Mouse (Mus musculus) kidney, postnatal 0 days (tissue): ENCODE measurements at regions not wholly inside any gene's neighbourhood (a gene's known extent, or its start where the extent isn't known, plus 50 kb on each side); places are given as distances from the start of the nearest gene placed in this dataset.
A peak's percentile ranks its signal among the peaks of the same experiment; 100 is the strongest.

Experiments used
- ATAC-seq: fragments of 200-750 bp; cut with Nextera tagmentation; replicated peaks from 2 replicates; pipeline ENCODE4 v1.8.0; 2017; ENCODE audit warnings: low read depth, moderate number of reproducible peaks, moderate TSS enrichment, moderate library complexity; ENCODE audit not compliant: low FRiP score
- DNase-seq: peaks from one replicate; pipeline ENCODE4 v3.0.0-alpha.2; 2016; ENCODE audit warnings: low spot score
- H3K27ac ChIP-seq: fragments of 300-500 bp; sonication (generic); 2 replicates; pipeline ENCODE4 v1.5.1; 2014; ENCODE audit warnings: mild to moderate bottlenecking
- H3K27me3 ChIP-seq: fragments of 300-500 bp; sonication (generic); 2 replicates; pipeline ENCODE4 v1.6.1; 2014; ENCODE audit warnings: low read length, mixed read lengths; ENCODE audit not compliant: insufficient read depth
- H3K36me3 ChIP-seq: fragments of 300-500 bp; sonication (generic); 2 replicates; pipeline ENCODE4 v1.6.1; 2014; ENCODE audit warnings: low read length, mixed read lengths; ENCODE audit not compliant: insufficient read depth
- H3K4me1 ChIP-seq: fragments of 300-500 bp; sonication (generic); replicated peaks from 2 replicates; pipeline ENCODE4 v1.6.1; 2014; ENCODE audit warnings: antibody characterized with exemption, low read length, mixed read lengths; ENCODE audit not compliant: insufficient read depth
- H3K4me2 ChIP-seq: fragments of 300-500 bp; sonication (generic); 2 replicates; pipeline ENCODE4 v1.6.1; 2014; ENCODE audit warnings: mild to moderate bottlenecking, low read length, moderate library complexity, mixed read lengths
- H3K4me3 ChIP-seq: fragments of 300-500 bp; sonication (generic); replicated peaks from 2 replicates; pipeline ENCODE4 v1.5.1; 2014; ENCODE audit warnings: low read depth, low read length
- H3K9ac ChIP-seq: fragments of 300-500 bp; sonication (generic); 2 replicates; pipeline ENCODE4 v1.6.1; 2014; ENCODE audit warnings: low read depth, low read length
- H3K9me3 ChIP-seq: fragments of 300-500 bp; sonication (generic); replicated peaks from 2 replicates; pipeline ENCODE4 v1.6.1; 2016; ENCODE audit warnings: low read length, inconsistent platforms, mixed read lengths
- CTCF ChIP-seq: IDR thresholded peaks from 2 replicates; pipeline ENCODE4 v1.5.1; 2016; ENCODE audit warnings: antibody characterized with exemption, low read depth, mild to moderate bottlenecking, moderate library complexity
- whole genome bisulfite sequencing: fragments of 180-500 bp; shearing (Covaris S2); extraction: QIAGEN DNeasy Blood & Tissue Kit; methylation state at CpG from one replicate; pipeline ENCODE4 v1.1.7; 2014; 5-methylcytosine and 5-hydroxymethylcytosine counted together

GRCm38 (mm10) chr17:85805726-85806359 is 117.8 kb upstream of the Six2 start:
- H3K9me3 ChIP-seq: no peaks in the 10 kb centered on the region
- no peak overlapping the region for H3K4me2 ChIP-seq
- H3K27ac ChIP-seq: no peak overlapping the region
- 44% methylated on average over 13 of the region's 13 CpGs for WGBS
- no peak overlapping the region for H3K4me3 ChIP-seq
- DNase-seq (no peak), ATAC-seq (no peak)
- H3K36me3 ChIP-seq: no peaks in the 10 kb centered on the region
- peaks cover 17% of the 10 kb centered on the region for H3K27me3 ChIP-seq
- no peak for TF ChIP-seq CTCF
- no peaks in the 10 kb centered on the region for H3K4me1 ChIP-seq
- no peak overlapping the region for H3K9ac ChIP-seq

GRCm38 (mm10) chr17:85804631-85805030 is 116.6 kb upstream of the Six2 start:
- H3K27me3 ChIP-seq: peaks cover 28% of the 10 kb centered on the region
- ATAC-seq: no peak
- TF ChIP-seq CTCF: no peak

GRCm38 (mm10) chr17:85801734-85802133 is 113.7 kb upstream of the Six2 start:
- no peak for TF ChIP-seq CTCF
- H3K9me3 ChIP-seq: no peaks in the 10 kb centered on the region
- H3K4me3 ChIP-seq: no peak overlapping the region
- H3K4me2 ChIP-seq: no peak overlapping the region
- no peak overlapping the region for H3K9ac ChIP-seq
- peaks cover 10% of the 10 kb centered on the region; the same call in 1 of the 2 replicates for H3K4me1 ChIP-seq
- ATAC-seq (no peak), DNase-seq (no peak)
- peaks cover 42% of the 10 kb centered on the region for H3K27me3 ChIP-seq
- WGBS: 81% methylated on average over 8 of the region's 8 CpGs
- H3K36me3 ChIP-seq: no peaks in the 10 kb centered on the region
- no peak overlapping the region for H3K27ac ChIP-seq

More at GRCm38 (mm10) chr17:85804631-85805030, 116.6 kb upstream of the Six2 start:
- Histone ChIP-seq H3K9me3 (no peaks in the 10 kb centered on the region), H3K4me2 (no peak overlapping the region), H3K4me1 (peaks cover 9% of the 10 kb centered on the region; the same call in 1 of the 2 replicates), H3K4me3 (no peak overlapping the region), H3K27ac (no peak overlapping the region), H3K36me3 (no peaks in the 10 kb centered on the region), H3K9ac (no peak overlapping the region)
- DNase-seq: no peak
- WGBS: 60% methylated on average over 4 of the region's 4 CpGs

GRCm38 (mm10) chr17:85801079-85801605 is 113.1 kb upstream of the Six2 start:
- no peaks in the 10 kb centered on the region for H3K9me3 ChIP-seq
- peaks cover 10% of the 10 kb centered on the region; the same call in 1 of the 2 replicates for H3K4me1 ChIP-seq
- H3K4me3 ChIP-seq: peak overlapping the region; percentile 37; the same call in 1 of the 2 replicates
- H3K27ac ChIP-seq: 0 out of 2 replicates have a peak overlapping the region, but pooled peaks have one; percentile 19
- ATAC-seq: no peak
- no peak for DNase-seq
- 39% methylated on average over 14 of the region's 14 CpGs for WGBS
- H3K9ac ChIP-seq: peak overlapping the region; percentile 51; the same call in 1 of the 2 replicates
- H3K36me3 ChIP-seq: no peaks in the 10 kb centered on the region
- no peak for TF ChIP-seq CTCF
- H3K27me3 ChIP-seq: peaks cover 46% of the 10 kb centered on the region
- H3K4me2 ChIP-seq: peak overlapping the region; percentile 78

GRCm38 (mm10) chr17:85800357-85801078 is 112.4 kb upstream of the Six2 start:
- Histone ChIP-seq H3K27me3 (peaks cover 46% of the 10 kb centered on the region), H3K4me2 (peak overlapping the region; percentile 78), H3K4me3 (peak overlapping the region; percentile 37), H3K27ac (peak overlapping the region; percentile 60; the same call in 1 of the 2 replicates), H3K9me3 (no peaks in the 10 kb centered on the region), H3K36me3 (no peaks in the 10 kb centered on the region), H3K9ac (peak overlapping the region; percentile 51; the same call in 1 of the 2 replicates), H3K4me1 (peaks cover 10% of the 10 kb centered on the region; the same call in 1 of the 2 replicates)
- ATAC-seq: peak; percentile 81
- 9% methylated on average over 44 of the region's 44 CpGs for WGBS
- DNase-seq: peak; percentile 61
- no peak for TF ChIP-seq CTCF

- Histone ChIP-seq H3K4me1 (peaks cover 10% of the 10 kb centered on the region; the same call in 1 of the 2 replicates), H3K4me2 (peak overlapping the region; percentile 78), H3K4me3 (peak overlapping the region; percentile 37), H3K27ac (peak overlapping the region; percentile 60; the same call in 1 of the 2 replicates), H3K27me3 (peaks cover 46% of the 10 kb centered on the region), H3K9ac (peak overlapping the region; percentile 51; the same call in 1 of the 2 replicates), H3K36me3 (no peaks in the 10 kb centered on the region), H3K9me3 (no peaks in the 10 kb centered on the region)
- DNase-seq: peak; percentile 50
- under 1% methylated on average over 34 of the region's 34 CpGs for WGBS
- ATAC-seq: peak; percentile 55
- TF ChIP-seq CTCF: no peak
These were observed 111.8 kb upstream of the Six2 start for GRCm38 (mm10) chr17:85799865-85800356.
